Mouse (Mus musculus) CH12.LX (cell line): ENCODE measurements at regions not wholly inside any gene's neighbourhood (a gene's known extent, or its start where the extent isn't known, plus 50 kb on each side); places are given as distances from the start of the nearest gene placed in this dataset.

Experiments used
- DNase-seq: peaks from one replicate; pipeline ENCODE4 v3.0.0-alpha.2; 2013; ENCODE audit errors: extremely low read depth
- H3K27ac ChIP-seq: 2 replicates; pipeline ENCODE4 v1.5.1; 2012; ENCODE audit warnings: low read depth, mild to moderate bottlenecking, control low read depth, moderate library complexity; ENCODE audit not compliant: insufficient read depth
- H3K27me3 ChIP-seq: replicated peaks from 2 replicates; pipeline ENCODE3; 2012; ENCODE audit warnings: inconsistent platforms
- H3K36me3 ChIP-seq, 2 experiments: replicated peaks in 1 of 2; 2 replicates each; pipeline versions ENCODE3 to v1.6.1; 2012; ENCODE audit warnings: inconsistent platforms in 1 of 2, low read length in 1 of 2, mild to moderate bottlenecking in 1 of 2, mixed read lengths in 1 of 2, moderate library complexity in 1 of 2; ENCODE audit not compliant: control insufficient read depth in 1 of 2, insufficient read depth in 1 of 2
- H3K4me1 ChIP-seq, 2 experiments: 2 replicates each; pipeline ENCODE4 v1.6.1; 2012; ENCODE audit warnings: inconsistent platforms in 1 of 2, moderate library complexity in 1 of 2; ENCODE audit not compliant: insufficient read depth in 2 of 2, control insufficient read depth in 1 of 2
- H3K4me2 ChIP-seq: 2 replicates; pipeline ENCODE4 v1.6.1; 2012; ENCODE audit warnings: low read depth, mild to moderate bottlenecking, control low read depth; ENCODE audit not compliant: poor library complexity, insufficient read depth, severe bottlenecking
- H3K4me3 ChIP-seq, 3 experiments: fragments of 150-350 bp in 1 of 3; sonication (generic) in 1 of 3; replicated peaks in 1 of 3; 2 replicates each; pipeline versions ENCODE3 to v1.5.1; 2011 to 2012; ENCODE audit warnings: low read depth in 2 of 3, low read length in 2 of 3, mild to moderate bottlenecking in 2 of 3, moderate library complexity in 2 of 3, control low read depth in 1 of 3, improper control_type of control experiment in 1 of 3, inconsistent platforms in 1 of 3, mixed read lengths in 1 of 3; ENCODE audit not compliant: poor library complexity in 1 of 3
- H3K79me2 ChIP-seq: replicated peaks from 2 replicates; pipeline ENCODE4 v1.6.1; 2012; ENCODE audit warnings: mild to moderate bottlenecking, moderate library complexity; ENCODE audit not compliant: control insufficient read depth, poor library complexity, insufficient read depth, severe bottlenecking; ENCODE audit errors: extremely low read depth
- H3K9ac ChIP-seq: 2 replicates; pipeline ENCODE4 v1.6.1; 2012; ENCODE audit warnings: low read depth, mild to moderate bottlenecking, control low read depth, moderate library complexity; ENCODE audit not compliant: insufficient read depth
- H3K9me3 ChIP-seq: replicated peaks from 2 replicates; pipeline ENCODE3; 2012; ENCODE audit warnings: low read length, inconsistent platforms, mixed read lengths
- BHLHE40 ChIP-seq: IDR thresholded peaks from 2 replicates; pipeline ENCODE4 v1.6.1; 2011; ENCODE audit warnings: mild to moderate bottlenecking, low read depth, low read length, improper control_type of control experiment
- CTCF ChIP-seq, 2 experiments: IDR thresholded peaks in 1 of 2; conservative IDR thresholded peaks in 1 of 2; 2 replicates each; pipeline ENCODE4 v1.5.1; 2011 to 2012; ENCODE audit warnings: low read depth in 2 of 2, low read length in 2 of 2, improper control_type of control experiment in 1 of 2, inconsistent platforms in 1 of 2, mild to moderate bottlenecking in 1 of 2, moderate library complexity in 1 of 2
- ELF1 ChIP-seq: IDR thresholded peaks from 2 replicates; pipeline ENCODE4 v1.6.1; 2014; ENCODE audit warnings: low read depth, mild to moderate bottlenecking, inconsistent platforms, low read length, improper control_type of control experiment
- ETS1 ChIP-seq: conservative IDR thresholded peaks from 2 replicates; pipeline ENCODE4 v1.6.1; 2012; ENCODE audit warnings: low read depth, mild to moderate bottlenecking, inconsistent platforms, low read length, improper control_type of control experiment, moderate library complexity
- GABPA ChIP-seq: IDR thresholded peaks from 2 replicates; pipeline ENCODE4 v1.6.1; 2012; ENCODE audit warnings: low read depth, low read length, improper control_type of control experiment, inconsistent platforms; ENCODE audit not compliant: insufficient replicate concordance
- JUN ChIP-seq: IDR thresholded peaks from 2 replicates; pipeline ENCODE4 v1.6.1; 2011; ENCODE audit warnings: low read depth, mild to moderate bottlenecking, low read length, improper control_type of control experiment, moderate library complexity; ENCODE audit not compliant: insufficient read depth
- KAT2A ChIP-seq: IDR thresholded peaks from 2 replicates; pipeline ENCODE4 v1.6.1; 2012; ENCODE audit warnings: low read length, improper control_type of control experiment, inconsistent platforms; ENCODE audit not compliant: insufficient replicate concordance
- MAX ChIP-seq: IDR thresholded peaks from 2 replicates; pipeline ENCODE4 v1.6.1; 2011; ENCODE audit warnings: low read length, improper control_type of control experiment
- MYC ChIP-seq: IDR thresholded peaks from 2 replicates; pipeline ENCODE4 v1.6.1; 2011; ENCODE audit warnings: low read depth, mild to moderate bottlenecking, improper control_type of control experiment, low read length
- NELFE ChIP-seq: IDR thresholded peaks from 2 replicates; pipeline ENCODE4 v1.6.1; 2011; ENCODE audit warnings: low read depth, low read length, improper control_type of control experiment
- POLR2AphosphoS2 ChIP-seq: IDR thresholded peaks from 2 replicates; pipeline ENCODE4 v1.6.1; 2011; ENCODE audit warnings: low read depth, low read length, improper control_type of control experiment
- RAD21 ChIP-seq: IDR thresholded peaks from 2 replicates; pipeline ENCODE4 v1.6.1; 2011; ENCODE audit warnings: low read depth, mild to moderate bottlenecking, low read length, improper control_type of control experiment, moderate library complexity
- RCOR1 ChIP-seq: conservative IDR thresholded peaks from 2 replicates; pipeline ENCODE4 v1.6.1; 2012; ENCODE audit warnings: low read depth, mild to moderate bottlenecking, inconsistent platforms, low read length, improper control_type of control experiment
- SMC3 ChIP-seq: IDR thresholded peaks from 2 replicates; pipeline ENCODE4 v1.6.1; 2011; ENCODE audit warnings: low read depth, low read length, improper control_type of control experiment
- TCF12 ChIP-seq: IDR thresholded peaks from 2 replicates; pipeline ENCODE4 v1.6.1; 2014; ENCODE audit warnings: low read depth, mild to moderate bottlenecking, inconsistent platforms, low read length, improper control_type of control experiment
- UBTF ChIP-seq: IDR thresholded peaks from 2 replicates; pipeline ENCODE4 v1.6.1; 2012; ENCODE audit warnings: low read depth, mild to moderate bottlenecking, inconsistent platforms, low read length, improper control_type of control experiment, moderate library complexity
- ZC3H11A ChIP-seq: IDR thresholded peaks from 2 replicates; pipeline ENCODE4 v1.6.1; 2012; ENCODE audit warnings: low read depth, mild to moderate bottlenecking, inconsistent platforms, low read length, improper control_type of control experiment
- ZKSCAN1 ChIP-seq: IDR thresholded peaks from 2 replicates; pipeline ENCODE4 v1.6.1; 2012; ENCODE audit warnings: low read depth, inconsistent platforms, low read length, improper control_type of control experiment, borderline replicate concordance
- ZNF384 ChIP-seq: IDR thresholded peaks from 2 replicates; pipeline ENCODE4 v1.6.1; 2012; ENCODE audit warnings: low read depth, low read length, improper control_type of control experiment, inconsistent platforms
- dilution Hi-C: fragments of 300-500 bp; cut with MboI; formaldehyde crosslinking; loops from 2 replicates; pipeline ENCODE4 v1.14.3; 2020; ENCODE audit warnings: low sequenced_read_pairs; ENCODE audit not compliant: extremely low pct_unique_long_range_greater_than_20kb, extremely low pct_ligation_motif_present
- in situ Hi-C: fragments of 300-500 bp; cut with MboI; formaldehyde crosslinking; loops from 3 replicates; pipeline ENCODE4 v1.14.3; 2019; ENCODE audit warnings: low sequenced_read_pairs, low pct_ligation_motif_present, low pct_unique_long_range_greater_than_20kb, mixed read lengths

GRCm38 (mm10) chr2:51014232-51014631 is 134.7 kb downstream of the Rnd3 start:
- in situ Hi-C loops = no loop called here
- Histone ChIP-seq H3K79me2 (no peaks in the 10 kb centered on the region), H3K9ac (no peak overlapping the region), H3K4me1 (peaks cover 0 to 4% of the 10 kb centered on the region in 2 experiments; a peak in 2 of 4 replicates), H3K27ac (no peak overlapping the region), H3K9me3 (no peaks in the 10 kb centered on the region), H3K27me3 (no peaks in the 10 kb centered on the region), H3K4me2 (no peak overlapping the region), H3K4me3 (no peak overlapping the region), H3K36me3 (no peaks in the 10 kb centered on the region)
- TF ChIP-seq ZNF384 (no peak), MYC (no peak), MAX (no peak), POLR2AphosphoS2 (no peak), GABPA (no peak), ETS1 (no peak)
- dilution Hi-C loops = no loop called here
- peak; percentile 4 for DNase-seq

GRCm38 (mm10) chr2:51013090-51013489 is 135.8 kb downstream of the Rnd3 start:
- no peaks in the 10 kb centered on the region for H3K9me3 ChIP-seq
- H3K36me3 ChIP-seq = no peaks in the 10 kb centered on the region

GRCm38 (mm10) chr2:51008251-51008533 is 140.7 kb downstream of the Rnd3 start:
- H3K9me3 ChIP-seq = no peaks in the 10 kb centered on the region
- H3K27ac ChIP-seq = no peak overlapping the region
- DNase-seq = no peak
- in situ Hi-C loops = no loop called here
- no peaks in the 10 kb centered on the region for H3K79me2 ChIP-seq
- no peak overlapping the region for H3K9ac ChIP-seq
- dilution Hi-C loops = no loop called here
- no peaks in the 10 kb centered on the region for H3K36me3 ChIP-seq
- no peak overlapping the region for H3K4me3 ChIP-seq
- H3K4me2 ChIP-seq = no peak overlapping the region
- no peaks in the 10 kb centered on the region for H3K27me3 ChIP-seq
- H3K4me1 ChIP-seq = peaks cover 0 to 6% of the 10 kb centered on the region in 2 experiments; a peak in 2 of 4 replicates
- TF ChIP-seq RCOR1 (no peak), CTCF (conservative IDR thresholded peaks at IDR 0.05 in 1 of 2, IDR thresholded peaks at IDR 0.05 in 1 of 2; ENCODE audit: low read depth in 2 of 2, low read length in 2 of 2) (no peak), ELF1 (no peak), ZKSCAN1 (no peak), MYC (no peak), TCF12 (no peak), RAD21 (no peak)

More at GRCm38 (mm10) chr2:51013090-51013489, 135.8 kb downstream of the Rnd3 start:
- dilution Hi-C loops (no loop called here), in situ Hi-C loops (no loop called here)
- no peaks in the 10 kb centered on the region for H3K79me2 ChIP-seq
- no peak overlapping the region for H3K4me2 ChIP-seq
- peaks cover 0 to 4% of the 10 kb centered on the region in 2 experiments; a peak in 2 of 4 replicates for H3K4me1 ChIP-seq
- H3K4me3 ChIP-seq = no peak overlapping the region
- no peak for DNase-seq
- no peak overlapping the region for H3K27ac ChIP-seq
- no peaks in the 10 kb centered on the region for H3K27me3 ChIP-seq
- TF ChIP-seq NELFE (no peak), ZC3H11A (no peak), JUN (no peak), SMC3 (no peak), KAT2A (no peak), UBTF (no peak), BHLHE40 (no peak)
- TF ChIP-seq, all 38 proteins: peak for 0
- H3K9ac ChIP-seq = no peak overlapping the region
